Mouse (Mus musculus) ES-Bruce4 (cell line): ENCODE measurements around the gene Ceacam19.

Source experiments
- CTCF ChIP-seq: IDR thresholded peaks from one replicate; pipeline ENCODE4 v1.8.1; 2011; ENCODE audit warnings: low read depth, low read length
- EP300 ChIP-seq: IDR thresholded peaks from 2 replicates; pipeline ENCODE4 v1.6.1; 2011; ENCODE audit warnings: low read depth, low read length; ENCODE audit not compliant: insufficient read depth
- POLR2A ChIP-seq: IDR thresholded peaks from one replicate; pipeline ENCODE4 v1.8.1; 2011; ENCODE audit warnings: low read length; ENCODE audit not compliant: insufficient read depth

GRCm38 (mm10) chr7:19887849-19888248 lies at the start of gene Ceacam19:
- TF ChIP-seq POLR2A, result no peak
- no peak for TF ChIP-seq CTCF
- TF ChIP-seq EP300, result no peak
